Mouse (Mus musculus) stomach, embryonic 15.5 days (tissue): ENCODE data around the gene Adamtsl1. TPM values are rescaled to one million over a fixed set of nuclear protein-coding genes. Genes with fewer than 3 reads are reported as not detected.

Source experiments
- ATAC-seq: fragments of 200-750 bp; cut with Nextera tagmentation; 2 replicates; pipeline ENCODE4 v1.8.0; 2017; ENCODE audit warnings: low read depth, moderate number of reproducible peaks, moderate TSS enrichment; ENCODE audit not compliant: insufficient read depth, low FRiP score
- H3K27ac ChIP-seq: fragments of 300-500 bp; sonication (generic); 2 replicates; pipeline ENCODE4 v1.5.1; 2015; ENCODE audit warnings: mild to moderate bottlenecking, inconsistent platforms
- H3K27me3 ChIP-seq: fragments of 300-500 bp; sonication (generic); replicated peaks from 2 replicates; pipeline ENCODE4 v1.6.1; 2015; ENCODE audit warnings: inconsistent platforms
- H3K36me3 ChIP-seq: fragments of 300-500 bp; sonication (generic); 2 replicates; pipeline ENCODE4 v1.6.1; 2015; ENCODE audit warnings: inconsistent platforms
- H3K4me1 ChIP-seq: fragments of 300-500 bp; sonication (generic); 2 replicates; pipeline ENCODE4 v1.6.1; 2015; ENCODE audit warnings: inconsistent platforms
- H3K4me2 ChIP-seq: fragments of 300-500 bp; sonication (generic); 2 replicates; pipeline ENCODE4 v1.6.1; 2015; ENCODE audit warnings: mild to moderate bottlenecking, inconsistent platforms
- H3K4me3 ChIP-seq: fragments of 300-500 bp; sonication (generic); replicated peaks from 2 replicates; pipeline ENCODE4 v1.5.1; 2015; ENCODE audit warnings: inconsistent platforms
- H3K9ac ChIP-seq: fragments of 300-500 bp; sonication (generic); 2 replicates; pipeline ENCODE4 v1.6.1; 2015; ENCODE audit warnings: inconsistent platforms
- H3K9me3 ChIP-seq: fragments of 300-500 bp; sonication (generic); 2 replicates; pipeline ENCODE4 v1.6.1; 2016; ENCODE audit warnings: inconsistent platforms
- WGBS: fragments of 180-500 bp; shearing (Covaris S2); methylation state at CpG from one replicate; pipeline ENCODE4 v1.1.7; 2015; 5-methylcytosine and 5-hydroxymethylcytosine counted together
- polyA plus RNA-seq: library from polyadenylated mRNA; unstranded; fragments of >200 nt; fragmentation: Nextera tagmentation; extraction: Ambion mirVana; gene quantifications from 2 replicates; pipeline ENCODE4 v1.2.1, GENCODE M21; 2015

The Adamtsl1 gene
- polyA plus RNA-seq, 1 experiment from 2014 or later, result 17.8 TPM

DNA sequence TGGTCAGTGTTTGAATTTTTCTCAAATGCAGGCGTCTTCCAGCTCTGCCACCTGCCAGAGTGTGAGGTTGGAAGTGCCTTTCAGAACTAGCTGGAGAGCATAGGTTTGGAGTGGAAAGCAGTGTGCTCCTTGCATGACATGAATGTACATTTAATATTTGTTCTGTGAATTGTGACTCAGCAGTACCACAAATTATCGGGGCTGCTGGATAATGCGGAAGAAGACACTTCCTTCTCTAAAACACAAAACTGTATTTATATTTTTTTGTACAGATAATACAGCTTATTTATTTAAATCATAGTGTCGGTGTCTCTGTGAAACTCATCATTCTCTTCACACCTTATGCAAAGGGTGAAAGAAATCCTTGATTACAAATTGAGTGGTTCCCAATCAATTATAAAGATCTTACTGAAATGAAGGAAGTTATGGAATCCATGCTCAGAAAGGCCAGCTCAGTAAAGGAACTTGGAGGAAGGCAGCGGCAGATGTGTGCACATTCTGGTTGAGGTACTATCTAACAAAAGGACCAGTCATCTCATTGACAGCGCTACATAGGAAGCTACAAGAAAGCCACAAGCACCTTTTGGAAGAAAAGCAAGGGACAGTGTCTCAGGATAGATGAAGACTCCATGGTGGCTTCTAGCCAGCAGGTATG, 914.2 kb downstream of the Adamtsl1 start:
- Histone ChIP-seq H3K9ac (no peak overlapping the region), H3K4me2 (no peak overlapping the region), H3K27me3 (no peaks in the 10 kb centered on the region), H3K27ac (no peak overlapping the region), H3K36me3 (no peaks in the 10 kb centered on the region), H3K4me3 (no peak overlapping the region), H3K9me3 (no peaks in the 10 kb centered on the region), H3K4me1 (peaks cover 6% of the 10 kb centered on the region; the same call in 1 of the 2 replicates)
- no peak for ATAC-seq
- WGBS, result 78% methylated on average over 6 of the region's 6 CpGs

- Histone ChIP-seq H3K36me3 (no peaks in the 10 kb centered on the region), H3K4me1 (no peaks in the 10 kb centered on the region), H3K4me3 (no peak overlapping the region), H3K27ac (no peak overlapping the region), H3K4me2 (no peak overlapping the region), H3K27me3 (no peaks in the 10 kb centered on the region), H3K9ac (no peak overlapping the region), H3K9me3 (no peaks in the 10 kb centered on the region)
- ATAC-seq, result no peak
- WGBS, result 87% methylated on average over 3 of the region's 3 CpGs
These were observed 921.7 kb downstream of the Adamtsl1 start for GRCm38 (mm10) chr4:86435631-86436030.

DNA sequence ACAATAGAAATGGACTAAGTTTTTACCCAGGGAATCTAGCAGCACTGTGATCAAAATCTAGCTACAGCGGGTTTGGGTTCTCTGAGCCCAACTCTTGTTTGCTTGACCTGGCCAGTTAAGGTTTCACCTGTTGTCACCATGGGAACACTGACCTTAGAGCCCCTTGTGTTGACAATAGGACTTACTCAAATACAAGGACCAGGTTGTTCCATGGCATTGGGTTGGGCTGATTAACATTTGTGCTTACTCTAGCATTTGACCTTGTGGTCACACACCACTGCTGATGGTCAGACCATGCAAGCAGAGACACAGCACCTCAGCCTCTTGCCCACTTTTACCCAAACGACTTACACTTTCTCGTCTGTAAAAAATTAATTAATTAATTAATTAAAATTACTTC, 922.4 kb downstream of the Adamtsl1 start:
- Histone ChIP-seq H3K4me1 (no peaks in the 10 kb centered on the region), H3K9ac (no peak overlapping the region), H3K27me3 (no peaks in the 10 kb centered on the region), H3K36me3 (no peaks in the 10 kb centered on the region), H3K27ac (no peak overlapping the region), H3K4me3 (no peak overlapping the region), H3K4me2 (no peak overlapping the region), H3K9me3 (no peaks in the 10 kb centered on the region)
- 72% methylated on average over 3 of the region's 3 CpGs for WGBS
- peak; percentile 81; the same call in 1 of the 2 replicates for ATAC-seq

GRCm38 (mm10) chr4:86450468-86450867, 936.5 kb downstream of the Adamtsl1 start:
- Histone ChIP-seq H3K4me3 (no peak overlapping the region), H3K27ac (no peak overlapping the region), H3K4me2 (no peak overlapping the region), H3K27me3 (no peaks in the 10 kb centered on the region), H3K4me1 (no peaks in the 10 kb centered on the region), H3K9me3 (no peaks in the 10 kb centered on the region), H3K36me3 (no peaks in the 10 kb centered on the region), H3K9ac (no peak overlapping the region)
- WGBS, result 82% methylated on average over 3 of the region's 3 CpGs
- no peak for ATAC-seq

GRCm38 (mm10) chr4:86464808-86465207, 950.8 kb downstream of the Adamtsl1 start:
- ATAC-seq, result no peak
- Histone ChIP-seq H3K36me3 (no peaks in the 10 kb centered on the region), H3K27ac (no peak overlapping the region), H3K9me3 (no peaks in the 10 kb centered on the region), H3K4me2 (no peak overlapping the region), H3K9ac (no peak overlapping the region), H3K4me3 (no peak overlapping the region), H3K4me1 (no peaks in the 10 kb centered on the region), H3K27me3 (no peaks in the 10 kb centered on the region)
- 93% methylated on average over 5 of the region's 5 CpGs for WGBS
